Mouse (Mus musculus) duodenum, adult 2 months (tissue): Measurements from ENCODE around the gene Acvr2a. TPM values are rescaled to one million over a fixed set of nuclear protein-coding genes. Genes with fewer than 3 reads are reported as not detected.

Source experiments
- polyA plus RNA-seq: library from polyadenylated mRNA; depleted of rRNA; stranded (reverse); fragments of >200 nt; gene quantifications from 2 replicates; pipeline ENCODE4 v1.2.3, GENCODE M21; 2012; ENCODE audit warnings: low replicate concordance; rRNA removed

Acvr2a gene
- polyA plus RNA-seq, result 1.6 and 2.7 TPM in 2 replicates

DNA sequence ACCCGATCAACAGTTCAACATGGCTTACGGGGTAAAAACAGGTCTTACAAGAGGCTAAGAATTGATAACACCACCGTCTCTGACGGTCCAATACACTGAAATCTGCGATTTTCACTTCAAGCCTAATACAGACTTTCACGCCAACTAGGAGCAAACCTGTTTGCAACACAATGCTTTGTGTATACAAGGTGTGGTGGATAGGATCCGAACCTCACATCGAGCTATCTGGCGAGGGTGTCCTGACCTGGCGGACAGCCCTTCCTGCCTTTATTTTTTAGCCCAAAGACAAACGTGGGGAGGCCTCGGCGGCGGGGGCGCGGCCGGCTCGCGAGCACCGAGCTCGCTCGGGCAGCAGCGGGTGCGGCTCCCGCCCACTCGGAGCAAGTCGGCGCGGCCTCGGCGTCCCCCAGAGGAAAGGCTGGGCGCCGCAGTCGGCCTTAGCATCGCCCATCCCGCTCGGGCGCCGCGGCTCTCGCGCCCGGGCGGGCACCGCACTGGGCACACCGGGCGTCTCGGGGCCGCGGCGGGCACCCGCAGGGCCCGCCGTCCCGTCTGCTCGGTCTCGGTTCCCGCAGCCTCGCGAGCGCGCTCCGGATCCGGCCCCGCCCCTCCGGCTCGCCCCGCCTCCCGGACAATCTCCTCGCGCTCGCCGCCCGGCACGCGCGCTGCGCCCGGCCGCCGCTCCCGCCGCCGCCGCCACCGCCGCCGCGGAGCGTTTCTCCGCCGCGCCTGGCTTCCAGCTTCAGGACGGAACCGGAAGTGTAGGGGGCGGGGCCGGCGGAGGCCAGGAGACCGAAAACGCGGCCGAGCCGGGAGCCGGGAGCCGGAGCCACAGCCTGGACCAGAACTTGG lies at the start of gene Acvr2a:
TSS of gene Acvr2a (plus strand) at position 739 of the 852 bp plus-strand sequence.

DNA sequence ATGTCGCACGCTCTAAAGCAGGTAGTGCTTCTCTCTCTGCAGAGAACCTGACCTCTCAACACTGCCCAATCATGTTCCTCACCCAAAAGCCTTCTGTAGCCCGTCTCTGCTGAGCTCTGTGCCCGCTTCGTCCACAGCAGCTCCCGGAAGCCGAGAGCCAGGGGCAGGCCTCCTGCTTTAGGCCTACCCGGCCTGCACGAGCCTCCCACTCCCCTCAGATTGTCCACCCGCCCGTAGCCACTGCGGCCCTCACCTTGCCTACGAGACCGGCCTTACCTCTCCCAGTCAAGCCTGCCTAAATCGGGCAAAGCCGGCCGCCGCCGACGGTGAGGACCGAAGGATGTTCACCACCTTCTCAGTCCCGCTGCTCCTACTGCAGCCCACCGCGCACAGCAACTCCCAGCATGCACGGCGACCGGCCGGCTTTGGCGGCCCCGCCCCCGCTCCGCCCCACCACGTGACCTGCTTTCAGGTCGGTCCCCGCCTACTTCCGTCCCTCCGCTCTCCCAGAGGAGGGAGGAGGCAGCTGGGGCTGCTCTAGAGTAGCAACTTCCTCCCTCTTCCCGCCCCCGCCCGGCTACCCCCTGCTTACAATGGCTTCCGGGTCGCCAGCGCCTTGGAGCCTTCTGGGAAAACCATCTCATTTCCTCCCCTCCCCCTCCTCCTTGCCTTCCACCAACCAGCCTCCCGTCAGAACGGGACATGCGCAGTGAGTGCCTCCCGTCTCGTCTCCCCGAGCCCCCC lies 135.1 kb downstream of the Acvr2a start, which contains the start of gene Mbd5:
TSS of gene Mbd5 (plus strand) at position 668 of the 744 bp plus-strand sequence.

DNA sequence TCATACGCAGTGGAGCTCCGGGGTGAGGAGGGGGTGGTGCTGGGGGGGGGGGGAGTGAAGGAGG lies 136.2 kb downstream of the Acvr2a start, which contains the start of gene Orc4:
TSS of gene Orc4 (minus strand) at position 26 of the 64 bp plus-strand sequence.

Other genes with a start within 250 kb of the Acvr2a start
- 1.0 and 3.2 TPM in 2 replicates for gene Mbd5, start 135.4 kb downstream of the Acvr2a start, polyA plus RNA-seq
- gene Orc4, start 136.2 kb downstream of the Acvr2a start, polyA plus RNA-seq, result 0.62 and 1.5 TPM in 2 replicates